ENCODE assay signal across 15 mouse cellular contexts in genomic region chr11:59102324-59102723, GRCm38 (mm10). TPM values are rescaled to one million over a fixed set of nuclear protein-coding genes. Genes with fewer than 3 reads are reported as not detected.
DNase-seq lines count a peak whose midpoint lies in the region; ATAC-seq and TF ChIP-seq lines count a peak whose summit lies in the region.
"Had no signal": no experiment of that assay in that cellular context is flagged by ENCODE, and none has a peak within 500 bp of the region (broad histone marks: within the 10 kb centered on the region; RNA-seq: fewer than 3 reads in every experiment).

No protein-coding gene starts in this region.

- intact Hi-C loops in left cerebral cortex, adult 2 months (cut with DNase I), result no loop called here

- TF ChIP-seq POLR2A in brain, embryonic 14.5 days (IDR thresholded peaks at IDR 0.05; ENCODE audit: borderline replicate concordance, extremely low read depth, insufficient read depth, insufficient read length, poor library complexity, severe bottlenecking), result no peak

- ATAC-seq in granulocyte monocyte progenitor cell, adult 5-6 weeks (replicated peaks; ENCODE audit: poor library complexity, severe bottlenecking), result no peak
- ATAC-seq in inflammation-experienced regulatory T-cells, adult 6 months, result no peak
- ATAC-seq: forebrain, embryonic 13.5 days had no signal

- H3K4me3 ChIP-seq in left cerebral cortex, adult 2 months, result no peak overlapping the region
- H3K4me3 ChIP-seq: forebrain, embryonic 13.5 days; midbrain, embryonic 10.5 days had no signal

- no peak for DNase-seq in left cerebral cortex, adult 2 months (ENCODE audit: extremely low spot score in 1 of 2, low spot score in 2 of 2)
- DNase-seq in left cerebral cortex, adult 9 months (ENCODE audit: low spot score in 2 of 2), result no peak
- peak; percentile 57 for DNase-seq in thymus, postnatal 4 days
- DNase-seq in thymus, postnatal 10 days (ENCODE audit: low spot score in 2 of 2), result no peak
- no peak for DNase-seq in brain, embryonic 14.5 days (ENCODE audit: low read depth)
- DNase-seq: adrenal gland, postnatal 36 days; cerebellum, adult 2 months; gastrocnemius, postnatal 25 days; heart, postnatal 10 days; layer of hippocampus, adult 9-11 months; right cerebral cortex, postnatal 4 days had no signal

- peak; percentile 17 for TF ChIP-seq CTCF in left cerebral cortex, adult 2 months (IDR thresholded peaks at IDR 0.05)
- peak; percentile 27; the same call in 1 of the 2 replicates for TF ChIP-seq CTCF in brain, embryonic 14.5 days (IDR thresholded peaks at IDR 0.05; ENCODE audit: borderline replicate concordance, extremely low read depth, insufficient read depth, insufficient read length)

- no peak overlapping the region for H3K27ac ChIP-seq in left cerebral cortex, adult 2 months
- H3K27ac ChIP-seq: forebrain, embryonic 13.5 days; midbrain, embryonic 10.5 days had no signal

RNA-seq across cellular contexts. Expression of gene Obscn, which starts 33.9 kb away (rescaled TPM):
- 1 to 10 TPM; 1.5 to 1.9 TPM for total RNA-seq in left cerebral cortex, adult 2 months (2021)
- 0.77 and 1.4 TPM in 2 replicates for polyA plus RNA-seq in brain, embryonic 14.5 days (2012; rRNA removed)
- total RNA-seq in granulocyte monocyte progenitor cell, adult 5-6 weeks (2014; fragmentation: Nextera tagmentation), result not detected in 2 replicates
- not detected in 2 replicates for total RNA-seq in granulocyte monocyte progenitor cell, adult 5-6 weeks (2017)
- polyA plus RNA-seq in inflammation-experienced regulatory T-cells, adult 6 months (2017; shearing (Covaris generic)), result not detected
